Mouse (Mus musculus) midbrain, embryonic 16.5 days (tissue): Measurements from ENCODE around the gene Dnajb8. TPM values are rescaled to one million over a fixed set of nuclear protein-coding genes. Genes with fewer than 3 reads are reported as not detected.

Source experiments
- ATAC-seq: fragments of 200-750 bp; cut with Nextera tagmentation; 2 replicates; pipeline ENCODE4 v1.8.0; 2017; ENCODE audit warnings: moderate TSS enrichment
- H3K27ac ChIP-seq: fragments of 300-500 bp; sonication (generic); 2 replicates; pipeline ENCODE4 v1.5.1; 2014; ENCODE audit warnings: mild to moderate bottlenecking, low read length, mixed read lengths
- H3K27me3 ChIP-seq: fragments of 300-500 bp; sonication (generic); 2 replicates; pipeline ENCODE4 v1.6.1; 2014; ENCODE audit warnings: low read depth, low read length, mixed read lengths; ENCODE audit not compliant: control insufficient read depth, insufficient read depth
- H3K36me3 ChIP-seq: fragments of 300-500 bp; sonication (generic); 2 replicates; pipeline ENCODE4 v1.6.1; 2014; ENCODE audit warnings: mild to moderate bottlenecking, low read length, moderate library complexity, mixed read lengths; ENCODE audit not compliant: control insufficient read depth, insufficient read depth
- H3K4me1 ChIP-seq: fragments of 300-500 bp; sonication (generic); 2 replicates; pipeline ENCODE4 v1.6.1; 2014; ENCODE audit warnings: mild to moderate bottlenecking, low read length, mixed read lengths; ENCODE audit not compliant: control insufficient read depth, insufficient read depth
- H3K4me2 ChIP-seq: fragments of 300-500 bp; sonication (generic); 2 replicates; pipeline ENCODE4 v1.6.1; 2014; ENCODE audit warnings: mild to moderate bottlenecking, low read length, mixed read lengths
- H3K4me3 ChIP-seq: fragments of 300-500 bp; sonication (generic); 2 replicates; pipeline ENCODE4 v1.5.1; 2014; ENCODE audit warnings: low read depth, mild to moderate bottlenecking, low read length, moderate library complexity, mixed read lengths
- H3K9ac ChIP-seq: fragments of 300-500 bp; sonication (generic); 2 replicates; pipeline ENCODE4 v1.6.1; 2014; ENCODE audit warnings: low read depth, low read length, mixed read lengths
- H3K9me3 ChIP-seq: fragments of 300-500 bp; sonication (generic); replicated peaks from 2 replicates; pipeline ENCODE4 v1.6.1; 2014; ENCODE audit warnings: mild to moderate bottlenecking, low read length, mixed read lengths; ENCODE audit not compliant: control insufficient read depth, poor library complexity, severe bottlenecking
- WGBS: fragments of 180-500 bp; shearing (Covaris S2); extraction: QIAGEN DNeasy Blood & Tissue Kit; methylation state at CpG from one replicate; pipeline ENCODE4 v1.1.7; 2014; 5-methylcytosine and 5-hydroxymethylcytosine counted together
- polyA plus RNA-seq: library from polyadenylated mRNA; unstranded; fragments of >200 nt; fragmentation: Nextera tagmentation; extraction: Ambion mirVana; gene quantifications from 2 replicates; pipeline ENCODE4 v1.2.1, GENCODE M21; 2015

Dnajb8 gene
- polyA plus RNA-seq, 1 experiment from 2014 or later, result not detected

- no peak overlapping the region for H3K27ac ChIP-seq
- no peak for ATAC-seq
- H3K36me3 ChIP-seq, result no peaks in the 10 kb centered on the region
- no peaks in the 10 kb centered on the region for H3K9me3 ChIP-seq
- no peaks in the 10 kb centered on the region for H3K27me3 ChIP-seq
- H3K4me2 ChIP-seq, result no peak overlapping the region
- 84% methylated on average over 6 of the region's 6 CpGs for WGBS
- H3K4me1 ChIP-seq, result no peaks in the 10 kb centered on the region
- H3K4me3 ChIP-seq, result no peak overlapping the region
- H3K9ac ChIP-seq, result no peak overlapping the region
These were observed 32.0 kb downstream of the Dnajb8 start for GRCm38 (mm10) chr6:88254082-88254481.

GRCm38 (mm10) chr6:88255435-88255834, 33.4 kb downstream of the Dnajb8 start:
- no peaks in the 10 kb centered on the region for H3K27me3 ChIP-seq
- H3K36me3 ChIP-seq, result no peaks in the 10 kb centered on the region
- 60% methylated on average over 4 of the region's 4 CpGs for WGBS
- no peak overlapping the region for H3K4me2 ChIP-seq
- no peak for ATAC-seq
- H3K9ac ChIP-seq, result no peak overlapping the region
- no peaks in the 10 kb centered on the region for H3K9me3 ChIP-seq
- H3K27ac ChIP-seq, result no peak overlapping the region
- no peaks in the 10 kb centered on the region for H3K4me1 ChIP-seq
- H3K4me3 ChIP-seq, result no peak overlapping the region

GRCm38 (mm10) chr6:88259621-88260020, 37.6 kb downstream of the Dnajb8 start:
- H3K27me3 ChIP-seq, result no peaks in the 10 kb centered on the region
- no peaks in the 10 kb centered on the region for H3K4me1 ChIP-seq
- WGBS, result 90% methylated on average over 3 of the region's 3 CpGs
- H3K4me3 ChIP-seq, result no peak overlapping the region
- H3K9ac ChIP-seq, result no peak overlapping the region
- H3K9me3 ChIP-seq, result no peaks in the 10 kb centered on the region
- H3K36me3 ChIP-seq, result no peaks in the 10 kb centered on the region
- ATAC-seq, result no peak
- H3K27ac ChIP-seq, result no peak overlapping the region
- no peak overlapping the region for H3K4me2 ChIP-seq

- Histone ChIP-seq H3K4me1 (no peaks in the 10 kb centered on the region), H3K9me3 (no peaks in the 10 kb centered on the region), H3K27me3 (no peaks in the 10 kb centered on the region), H3K27ac (no peak overlapping the region), H3K9ac (no peak overlapping the region), H3K4me3 (no peak overlapping the region), H3K36me3 (no peaks in the 10 kb centered on the region), H3K4me2 (no peak overlapping the region)
- 87% methylated on average over 3 of the region's 3 CpGs for WGBS
- ATAC-seq, result no peak
These were observed 38.6 kb downstream of the Dnajb8 start for GRCm38 (mm10) chr6:88260645-88261044.

GRCm38 (mm10) chr6:88262160-88262559, 40.1 kb downstream of the Dnajb8 start:
- WGBS, result 41% methylated on average over 9 of the region's 9 CpGs
- H3K36me3 ChIP-seq, result no peaks in the 10 kb centered on the region

GRCm38 (mm10) chr6:88265355-88265754, 43.3 kb downstream of the Dnajb8 start:
- H3K9ac ChIP-seq, result no peak overlapping the region
- H3K27me3 ChIP-seq, result no peaks in the 10 kb centered on the region
- H3K4me1 ChIP-seq, result no peaks in the 10 kb centered on the region
- ATAC-seq, result no peak
- no peak overlapping the region for H3K4me3 ChIP-seq
- 90% methylated on average over 1 of the region's 1 CpGs for WGBS
- H3K9me3 ChIP-seq, result no peaks in the 10 kb centered on the region
- no peak overlapping the region for H3K27ac ChIP-seq
- no peak overlapping the region for H3K4me2 ChIP-seq
- no peaks in the 10 kb centered on the region for H3K36me3 ChIP-seq

More at GRCm38 (mm10) chr6:88262160-88262559, 40.1 kb downstream of the Dnajb8 start:
- Histone ChIP-seq H3K4me1 (no peaks in the 10 kb centered on the region), H3K9me3 (no peaks in the 10 kb centered on the region), H3K9ac (0 out of 2 replicates have a peak overlapping the region, but pooled peaks have one; percentile 26), H3K27me3 (no peaks in the 10 kb centered on the region), H3K4me2 (no peak overlapping the region), H3K4me3 (no peak overlapping the region), H3K27ac (no peak overlapping the region)
- ATAC-seq, result no peak

GRCm38 (mm10) chr6:88266055-88266454, 44.0 kb downstream of the Dnajb8 start:
- WGBS, result 75% methylated on average over 3 of the region's 3 CpGs
- no peak for ATAC-seq
- no peak overlapping the region for H3K27ac ChIP-seq
- no peak overlapping the region for H3K4me3 ChIP-seq
- no peaks in the 10 kb centered on the region for H3K4me1 ChIP-seq
- H3K27me3 ChIP-seq, result no peaks in the 10 kb centered on the region
- no peak overlapping the region for H3K9ac ChIP-seq
- H3K4me2 ChIP-seq, result no peak overlapping the region
- no peaks in the 10 kb centered on the region for H3K9me3 ChIP-seq
- no peaks in the 10 kb centered on the region for H3K36me3 ChIP-seq

- no peak overlapping the region for H3K27ac ChIP-seq
- WGBS, result 93% methylated on average over 3 of the region's 3 CpGs
- ATAC-seq, result no peak
- no peaks in the 10 kb centered on the region for H3K36me3 ChIP-seq
- no peak overlapping the region for H3K4me3 ChIP-seq
- no peaks in the 10 kb centered on the region for H3K9me3 ChIP-seq
- no peaks in the 10 kb centered on the region for H3K27me3 ChIP-seq
- H3K4me2 ChIP-seq, result no peak overlapping the region
- H3K9ac ChIP-seq, result no peak overlapping the region
- no peaks in the 10 kb centered on the region for H3K4me1 ChIP-seq
These were observed 45.0 kb downstream of the Dnajb8 start for GRCm38 (mm10) chr6:88267068-88267467.

GRCm38 (mm10) chr6:88267970-88268369, 45.9 kb downstream of the Dnajb8 start:
- Histone ChIP-seq H3K27me3 (no peaks in the 10 kb centered on the region), H3K9me3 (no peaks in the 10 kb centered on the region), H3K9ac (no peak overlapping the region), H3K4me3 (no peak overlapping the region), H3K36me3 (no peaks in the 10 kb centered on the region), H3K4me1 (no peaks in the 10 kb centered on the region), H3K27ac (no peak overlapping the region), H3K4me2 (no peak overlapping the region)
- no peak for ATAC-seq
- WGBS, result 92% methylated on average over 2 of the region's 2 CpGs
